Mouse (Mus musculus) liver, adult 2 months (tissue): Measurements from ENCODE around the gene Etfrf1. TPM values are rescaled to one million over a fixed set of nuclear protein-coding genes. Genes with fewer than 3 reads are reported as not detected.

ENCODE experiments used
- DNase-seq: peaks from one replicate; pipeline ENCODE4 v3.0.0-alpha.2; 2011; ENCODE audit warnings: low read depth, low spot score; ENCODE audit errors: extremely low read depth
- H3K27ac ChIP-seq: fragments of 200-500 bp; replicated peaks from 2 replicates; pipeline ENCODE4 v1.5.1; 2012; ENCODE audit warnings: low read depth, mild to moderate bottlenecking, control low read depth, inconsistent platforms, low read length; ENCODE audit not compliant: insufficient read depth
- H3K27me3 ChIP-seq: fragments of 200-500 bp; 2 replicates; pipeline ENCODE4 v1.6.1; 2012; ENCODE audit warnings: mild to moderate bottlenecking, moderate library complexity, low read length, inconsistent platforms; ENCODE audit not compliant: control insufficient read depth, insufficient read depth
- H3K36me3 ChIP-seq: fragments of 200-500 bp; 2 replicates; pipeline ENCODE4 v1.6.1; 2012; ENCODE audit warnings: low read length, inconsistent platforms; ENCODE audit not compliant: control insufficient read depth, insufficient read depth
- H3K4me1 ChIP-seq: fragments of 200-500 bp; 2 replicates; pipeline ENCODE4 v1.6.1; 2011; ENCODE audit warnings: low read length; ENCODE audit not compliant: control insufficient read depth, insufficient read depth
- H3K4me3 ChIP-seq: fragments of 200-500 bp; 2 replicates; pipeline ENCODE4 v1.5.1; 2011; ENCODE audit warnings: low read depth, mild to moderate bottlenecking, control low read depth, low read length, moderate library complexity; ENCODE audit not compliant: insufficient read depth
- H3K79me2 ChIP-seq: fragments of 200-500 bp; 2 replicates; pipeline ENCODE4 v1.6.1; 2012; ENCODE audit warnings: inconsistent platforms, mild to moderate bottlenecking, low read length, moderate library complexity; ENCODE audit not compliant: control insufficient read depth, insufficient read depth
- H3K9ac ChIP-seq: fragments of 200-500 bp; 2 replicates; pipeline ENCODE4 v1.6.1; 2012; ENCODE audit warnings: low read depth, mild to moderate bottlenecking, control low read depth, inconsistent platforms, low read length
- CTCF ChIP-seq: fragments of 200-500 bp; IDR thresholded peaks from 2 replicates; pipeline ENCODE4 v1.5.1; 2011; ENCODE audit warnings: low read depth, low read length, control low read depth
- WGBS: fragments of 180-500 bp; shearing (Covaris S2); methylation state at CpG from one replicate; pipeline ENCODE4 v1.1.7; 2018; 5-methylcytosine and 5-hydroxymethylcytosine counted together
- polyA plus RNA-seq: library from polyadenylated mRNA; depleted of rRNA; stranded (reverse); fragments of >200 nt; gene quantifications from 2 replicates; pipeline ENCODE4 v1.2.3, GENCODE M21; 2012; rRNA removed
- total RNA-seq: library from RNA; depleted of rRNA; stranded (reverse); fragments of >200 nt; gene quantifications from 2 replicates; pipeline ENCODE4 v1.2.3, GENCODE M21; 2014; rRNA removed

Gene Etfrf1
- total and polyA plus RNA-seq, 2 experiments: 18.0 to 61.1 TPM

GRCm38 (mm10) chr6:145262314-145262713 lies 51.4 kb downstream of the Etfrf1 start:
- Histone ChIP-seq H3K27me3 (no peaks in the 10 kb centered on the region), H3K79me2 (no peaks in the 10 kb centered on the region), H3K4me1 (no peaks in the 10 kb centered on the region), H3K36me3 (no peaks in the 10 kb centered on the region), H3K4me3 (no peak overlapping the region), H3K27ac (no peak overlapping the region), H3K9ac (no peak overlapping the region)
- TF ChIP-seq CTCF: no peak
- 94% methylated on average over 7 of the region's 7 CpGs for WGBS
- DNase-seq: no peak

Other genes starting within 250 kb of the Etfrf1 start
- 0.18 and 0.27 TPM in 2 replicates for gene Bcat1, start 134.9 kb upstream of the Etfrf1 start, total RNA-seq
- not detected in 2 replicates for gene Bcat1, start 134.9 kb upstream of the Etfrf1 start, polyA plus RNA-seq
- gene Lrmp, start 95.5 kb upstream of the Etfrf1 start, total RNA-seq: 3.4 and 3.8 TPM in 2 replicates
- 1.7 and 3.6 TPM in 2 replicates for gene Lrmp, start 95.5 kb upstream of the Etfrf1 start, polyA plus RNA-seq
- 0.13 and 0.18 TPM in 2 replicates for gene Casc1, start 129 bp upstream of the Etfrf1 start, total RNA-seq
- 0.02 TPM in 1 of 2 replicates, not detected in the other for gene Casc1, start 129 bp upstream of the Etfrf1 start, polyA plus RNA-seq
- 9.9 and 11.8 TPM in 2 replicates for gene Kras, start 39.1 kb downstream of the Etfrf1 start, total RNA-seq
- 6.1 and 8.4 TPM in 2 replicates for gene Kras, start 39.1 kb downstream of the Etfrf1 start, polyA plus RNA-seq